15 mouse cellular contexts compared by ENCODE assay signal in the genomic region with DNA sequence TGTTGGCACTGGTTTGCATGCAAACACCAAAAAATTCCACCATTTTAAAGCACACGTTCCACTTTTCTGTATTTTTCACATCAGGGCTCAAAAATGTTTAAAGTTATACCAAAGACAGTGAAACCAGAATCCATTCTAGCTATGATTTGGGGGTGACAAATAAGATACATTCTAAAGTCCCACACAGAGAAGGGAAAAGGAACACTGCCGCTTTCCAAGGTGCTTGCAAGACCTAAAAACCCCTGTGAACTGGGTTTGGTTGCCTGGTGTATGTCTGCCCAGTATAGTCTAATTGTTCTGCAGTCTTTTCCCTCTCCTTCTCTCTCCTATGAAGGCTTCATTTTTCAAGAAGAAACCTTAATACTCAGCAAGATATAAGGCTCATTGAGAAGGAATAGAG.
DNase-seq lines count a peak whose midpoint lies in the region; ATAC-seq and TF ChIP-seq lines count a peak whose summit lies in the region.
"Had no signal": no experiment of that assay in that cellular context is flagged by ENCODE, and none has a peak within 500 bp of the region (broad histone marks: within the 10 kb centered on the region; RNA-seq: fewer than 3 reads in every experiment).

No protein-coding gene starts in this region.

- peak; percentile 26 for DNase-seq in embryo, embryonic 10.5 days (ENCODE audit: low spot score)
- DNase-seq in embryo, embryonic 10 days (ENCODE audit: low spot score) = no peak
- DNase-seq in forebrain, embryonic 11.5 days (ENCODE audit: low spot score) = no peak
- peak; percentile 57 for DNase-seq in hindbrain, embryonic 14.5 days (ENCODE audit: low spot score)
- DNase-seq in midbrain, postnatal 0 days (ENCODE audit: low spot score) = peak; percentile 21
- no peak for DNase-seq in spleen, postnatal 36 days (ENCODE audit: low spot score in 2 of 2)
- no peak for DNase-seq in urinary bladder, adult 2 months (ENCODE audit: low spot score)
- no peak for DNase-seq in kidney, adult 2 months
- DNase-seq: gastrocnemius, postnatal 36 days; kidney, postnatal 36 days; liver; thymus, postnatal 36 days had no signal

- no peak for TF ChIP-seq CTCF in midbrain, postnatal 0 days (IDR thresholded peaks at IDR 0.05)
- TF ChIP-seq CTCF in kidney, adult 2 months (conservative IDR thresholded peaks at IDR 0.05; ENCODE audit: insufficient read depth, insufficient read length, low read depth, low read length) = no peak

- H3K4me3 ChIP-seq in forebrain, embryonic 11.5 days (ENCODE audit: low read depth, low read length) = peak overlapping the region; percentile 85
- H3K4me3 ChIP-seq in hindbrain, embryonic 14.5 days (replicated peaks; ENCODE audit: low read length) = peak overlapping the region; percentile 90
- H3K4me3 ChIP-seq in midbrain, postnatal 0 days (ENCODE audit: low read depth, low read length) = peak overlapping the region; percentile 78
- no peak overlapping the region for H3K4me3 ChIP-seq in kidney, adult 2 months (ENCODE audit: insufficient read depth, low read depth, low read length)
- H3K4me3 ChIP-seq: heart, embryonic 15.5 days had no signal

- WGBS in forebrain, embryonic 11.5 days = 6% methylated on average over 2 of the region's 2 CpGs
- WGBS in hindbrain, embryonic 14.5 days = 16% methylated on average over 2 of the region's 2 CpGs
- WGBS in midbrain, postnatal 0 days = 25% methylated on average over 2 of the region's 2 CpGs
- WGBS in kidney, adult 2 months = 22% methylated on average over 2 of the region's 2 CpGs

- peaks cover 2% of the 10 kb centered on the region; the same call in 1 of the 2 replicates for H3K27me3 ChIP-seq in forebrain, embryonic 11.5 days (ENCODE audit: control insufficient read depth, insufficient read depth, low read length)
- H3K27me3 ChIP-seq in hindbrain, embryonic 14.5 days (ENCODE audit: control insufficient read depth, insufficient read depth, low read length) = no peaks in the 10 kb centered on the region
- no peaks in the 10 kb centered on the region for H3K27me3 ChIP-seq in midbrain, postnatal 0 days (ENCODE audit: insufficient read depth, low read length)
- H3K27me3 ChIP-seq in kidney, adult 2 months (replicated peaks; ENCODE audit: control insufficient read depth, insufficient read depth, low read length) = peaks cover 16% of the 10 kb centered on the region

- TF ChIP-seq POLR2A in kidney, adult 2 months (IDR thresholded peaks at IDR 0.05; ENCODE audit: low read depth, low read length) = no peak

- peak overlapping the region; percentile 100 for H3K27ac ChIP-seq in forebrain, embryonic 11.5 days (ENCODE audit: low read depth, low read length)
- peak overlapping the region; percentile 100 for H3K27ac ChIP-seq in hindbrain, embryonic 14.5 days
- peak overlapping the region; percentile 95 for H3K27ac ChIP-seq in midbrain, postnatal 0 days (ENCODE audit: low read depth, low read length)
- no peak overlapping the region for H3K27ac ChIP-seq in kidney, adult 2 months (ENCODE audit: insufficient read depth, low read depth, low read length)
- H3K27ac ChIP-seq: heart, embryonic 15.5 days had no signal

- H3K4me1 ChIP-seq in forebrain, embryonic 11.5 days (replicated peaks; ENCODE audit: control insufficient read depth, insufficient read depth, low read length) = no peaks in the 10 kb centered on the region
- peaks cover 3% of the 10 kb centered on the region; the same call in 1 of the 2 replicates for H3K4me1 ChIP-seq in hindbrain, embryonic 14.5 days (replicated peaks; ENCODE audit: control insufficient read depth, insufficient read depth, low read length)
- no peaks in the 10 kb centered on the region for H3K4me1 ChIP-seq in midbrain, postnatal 0 days (ENCODE audit: insufficient read depth, low read length)
- 0 out of 2 replicates have a peak, but pooled peaks cover 3% of the 10 kb centered on the region for H3K4me1 ChIP-seq in kidney, adult 2 months (ENCODE audit: control insufficient read depth, insufficient read depth, low read length)

- no peaks in the 10 kb centered on the region for H3K36me3 ChIP-seq in forebrain, embryonic 11.5 days (ENCODE audit: control insufficient read depth, insufficient read depth, low read length)
- no peaks in the 10 kb centered on the region for H3K36me3 ChIP-seq in hindbrain, embryonic 14.5 days (replicated peaks; ENCODE audit: control insufficient read depth, insufficient read depth)
- no peaks in the 10 kb centered on the region; the same call in 1 of the 2 replicates for H3K36me3 ChIP-seq in midbrain, postnatal 0 days (ENCODE audit: insufficient read depth, low read length)
- no peaks in the 10 kb centered on the region for H3K36me3 ChIP-seq in kidney, adult 2 months (ENCODE audit: control insufficient read depth, insufficient read depth, low read length)
- H3K36me3 ChIP-seq: heart, embryonic 15.5 days had no signal

- peak overlapping the region; percentile 100 for H3K9ac ChIP-seq in forebrain, embryonic 11.5 days (ENCODE audit: low read length)
- H3K9ac ChIP-seq in hindbrain, embryonic 14.5 days = peak overlapping the region; percentile 100
- H3K9ac ChIP-seq in midbrain, postnatal 0 days (replicated peaks; ENCODE audit: low read length, poor library complexity, severe bottlenecking) = peak overlapping the region; percentile 86
- H3K9ac ChIP-seq: heart, embryonic 15.5 days; lung, embryonic 14.5 days had no signal

- H3K4me2 ChIP-seq in forebrain, embryonic 11.5 days (ENCODE audit: low read depth, low read length, severe bottlenecking) = peak overlapping the region; percentile 75
- peak overlapping the region; percentile 87 for H3K4me2 ChIP-seq in hindbrain, embryonic 14.5 days (replicated peaks)
- H3K4me2 ChIP-seq in midbrain, postnatal 0 days (ENCODE audit: low read depth, low read length, poor library complexity, severe bottlenecking) = peak overlapping the region; percentile 79
- H3K4me2 ChIP-seq: heart, embryonic 15.5 days; lung, embryonic 14.5 days had no signal

- no peaks in the 10 kb centered on the region for H3K9me3 ChIP-seq in forebrain, embryonic 11.5 days (ENCODE audit: control insufficient read depth, low read length)
- H3K9me3 ChIP-seq in hindbrain, embryonic 14.5 days (ENCODE audit: control insufficient read depth, low read length) = no peaks in the 10 kb centered on the region
- no peaks in the 10 kb centered on the region for H3K9me3 ChIP-seq in midbrain, postnatal 0 days (ENCODE audit: low read length)

- no peak for ATAC-seq in forebrain, embryonic 11.5 days (replicated peaks; ENCODE audit: low FRiP score)
- no peak for ATAC-seq in hindbrain, embryonic 14.5 days (ENCODE audit: low FRiP score)
- ATAC-seq in midbrain, postnatal 0 days (ENCODE audit: low FRiP score) = no peak
- ATAC-seq: intestine, embryonic 16.5 days had no signal

Comparison
In these comparisons a context has a peak if more than half of its experiments do, and no peak if none do; other contexts are left out.
1. DNase-seq: peak in embryo, embryonic 10.5 days (single experiment), hindbrain, embryonic 14.5 days (single experiment) and midbrain, postnatal 0 days (single experiment); none in embryo, embryonic 10 days (single experiment), forebrain, embryonic 11.5 days (single experiment), spleen, postnatal 36 days (0 of 2), urinary bladder, adult 2 months (single experiment) and kidney, adult 2 months (single experiment).
2. Peak in every context shown above with its lines, with median percentiles within 50 percentile points of each other: H3K4me2 ChIP-seq and H3K9ac ChIP-seq.